Mouse (Mus musculus): ENCODE results near the gene Fgfr2.

The Fgfr2 gene

GRCm38 (mm10) chr7:130828475-130828874 lies 2294.7 kb downstream of the Fgfr2 start:
- DNase-seq (ENCODE audit: low spot score), result no peak

GRCm38 (mm10) chr7:130827844-130828403 lies 2295.2 kb downstream of the Fgfr2 start:
- DNase-seq (ENCODE audit: low spot score), result no peak

- DNase-seq (ENCODE audit: low spot score), result peak; percentile 69
Measured at GRCm38 (mm10) chr7:130827431-130827830, 2295.7 kb downstream of the Fgfr2 start.

- no peak for DNase-seq (ENCODE audit: low spot score)
Measured at GRCm38 (mm10) chr7:130826343-130826742, 2296.8 kb downstream of the Fgfr2 start.

- no peak for DNase-seq (ENCODE audit: low spot score)
Measured at GRCm38 (mm10) chr7:130823992-130824391, 2299.2 kb downstream of the Fgfr2 start.

GRCm38 (mm10) chr7:130819624-130820023 lies 2303.5 kb downstream of the Fgfr2 start:
- DNase-seq (ENCODE audit: low spot score), result no peak

- no peak for DNase-seq (ENCODE audit: low spot score)
Measured at GRCm38 (mm10) chr7:130818813-130819212, 2304.3 kb downstream of the Fgfr2 start.

GRCm38 (mm10) chr7:130816243-130816642 lies 2306.9 kb downstream of the Fgfr2 start:
- no peak for DNase-seq (ENCODE audit: low spot score)

GRCm38 (mm10) chr7:130815601-130816000 lies 2307.5 kb downstream of the Fgfr2 start:
- DNase-seq (ENCODE audit: low spot score), result no peak

GRCm38 (mm10) chr7:130812407-130812806 lies 2310.7 kb downstream of the Fgfr2 start:
- no peak for DNase-seq (ENCODE audit: low spot score)

GRCm38 (mm10) chr7:130810238-130810637 lies 2312.9 kb downstream of the Fgfr2 start:
- no peak for DNase-seq (ENCODE audit: low spot score)

- DNase-seq (ENCODE audit: low spot score), result no peak
Measured at GRCm38 (mm10) chr7:130808694-130809093, 2314.5 kb downstream of the Fgfr2 start.

- DNase-seq (ENCODE audit: low spot score), result peak; percentile 55
Measured at GRCm38 (mm10) chr7:130807749-130808148, 2315.4 kb downstream of the Fgfr2 start.

- DNase-seq (ENCODE audit: low spot score), result no peak
Measured at GRCm38 (mm10) chr7:130804991-130805390, 2318.2 kb downstream of the Fgfr2 start.

- no peak for DNase-seq (ENCODE audit: low spot score)
Measured at GRCm38 (mm10) chr7:130803251-130803825, 2319.8 kb downstream of the Fgfr2 start.

- no peak for DNase-seq (ENCODE audit: low spot score)
Measured at GRCm38 (mm10) chr7:130801811-130802210, 2321.3 kb downstream of the Fgfr2 start.

GRCm38 (mm10) chr7:130800681-130801080 lies 2322.5 kb downstream of the Fgfr2 start:
- no peak for DNase-seq (ENCODE audit: low spot score)

- no peak for DNase-seq (ENCODE audit: low spot score)
Measured at GRCm38 (mm10) chr7:130799418-130799817, 2323.7 kb downstream of the Fgfr2 start.

- DNase-seq (ENCODE audit: low spot score), result no peak
Measured at GRCm38 (mm10) chr7:130797524-130797923, 2325.6 kb downstream of the Fgfr2 start.

- no peak for DNase-seq (ENCODE audit: low spot score)
Measured at GRCm38 (mm10) chr7:130796786-130797185, 2326.4 kb downstream of the Fgfr2 start.

GRCm38 (mm10) chr7:130793671-130794070 lies 2329.5 kb downstream of the Fgfr2 start:
- DNase-seq (ENCODE audit: low spot score), result no peak

GRCm38 (mm10) chr7:130789456-130789855 lies 2333.7 kb downstream of the Fgfr2 start:
- no peak for DNase-seq (ENCODE audit: low spot score)

- DNase-seq (ENCODE audit: low spot score), result no peak
Measured at GRCm38 (mm10) chr7:130788950-130789349, 2334.2 kb downstream of the Fgfr2 start.

GRCm38 (mm10) chr7:130787537-130787936 lies 2335.6 kb downstream of the Fgfr2 start:
- no peak for DNase-seq (ENCODE audit: low spot score)

Data from lung, postnatal 25 days (tissue).